Mouse (Mus musculus): ENCODE results near the gene Myo1b. TPM values are rescaled to one million over a fixed set of nuclear protein-coding genes. Genes with fewer than 3 reads are reported as not detected.

Myo1b gene
- polyA plus RNA-seq, 1 experiment from 2014 or later, result 92.2 TPM

- H3K36me3 ChIP-seq, result no peaks in the 10 kb centered on the region
- no peak for ATAC-seq
- H3K4me1 ChIP-seq (replicated peaks), result peaks cover 32% of the 10 kb centered on the region
- no peaks in the 10 kb centered on the region for H3K9me3 ChIP-seq
- no peak overlapping the region for H3K4me3 ChIP-seq (replicated peaks)
- H3K27me3 ChIP-seq, result no peaks in the 10 kb centered on the region
- H3K27ac ChIP-seq, result no peak overlapping the region
- no peak overlapping the region for H3K9ac ChIP-seq (replicated peaks)
- WGBS, result 84% methylated on average over 16 of the region's 16 CpGs
- no peak overlapping the region for H3K4me2 ChIP-seq (replicated peaks)
These were observed 22.1 kb downstream of the Myo1b start for GRCm38 (mm10) chr1:51893521-51894355.

GRCm38 (mm10) chr1:51892005-51892404 is 23.9 kb downstream of the Myo1b start:
- H3K4me1 ChIP-seq (replicated peaks), result peaks cover 44% of the 10 kb centered on the region
- no peaks in the 10 kb centered on the region for H3K9me3 ChIP-seq
- no peaks in the 10 kb centered on the region for H3K27me3 ChIP-seq
- no peak for ATAC-seq
- H3K9ac ChIP-seq (replicated peaks), result no peak overlapping the region
- 98% methylated on average over 4 of the region's 4 CpGs for WGBS
- no peaks in the 10 kb centered on the region for H3K36me3 ChIP-seq
- no peak overlapping the region for H3K4me2 ChIP-seq (replicated peaks)
- H3K27ac ChIP-seq, result no peak overlapping the region
- H3K4me3 ChIP-seq (replicated peaks), result no peak overlapping the region

GRCm38 (mm10) chr1:51888046-51888813 is 27.6 kb downstream of the Myo1b start:
- ATAC-seq, result peak; percentile 81
- no peak overlapping the region for H3K4me2 ChIP-seq (replicated peaks)
- WGBS, result 73% methylated on average over 9 of the region's 9 CpGs

GRCm38 (mm10) chr1:51885356-51885983 is 30.4 kb downstream of the Myo1b start:
- Histone ChIP-seq H3K27me3 (no peaks in the 10 kb centered on the region), H3K9ac (replicated peaks) (no peak overlapping the region), H3K4me1 (replicated peaks) (peaks cover 28% of the 10 kb centered on the region), H3K4me2 (replicated peaks) (no peak overlapping the region), H3K9me3 (no peaks in the 10 kb centered on the region), H3K36me3 (peaks cover 6% of the 10 kb centered on the region), H3K27ac (no peak overlapping the region), H3K4me3 (replicated peaks) (no peak overlapping the region)
- ATAC-seq, result no peak
- WGBS, result 88% methylated on average over 8 of the region's 8 CpGs

More at GRCm38 (mm10) chr1:51888046-51888813, 27.6 kb downstream of the Myo1b start:
- H3K4me3 ChIP-seq (replicated peaks), result no peak overlapping the region
- no peak overlapping the region for H3K27ac ChIP-seq
- peaks cover 31% of the 10 kb centered on the region for H3K4me1 ChIP-seq (replicated peaks)
- H3K27me3 ChIP-seq, result no peaks in the 10 kb centered on the region
- no peaks in the 10 kb centered on the region for H3K9me3 ChIP-seq
- no peaks in the 10 kb centered on the region for H3K36me3 ChIP-seq
- no peak overlapping the region for H3K9ac ChIP-seq (replicated peaks)

GRCm38 (mm10) chr1:51883211-51883610 is 32.7 kb downstream of the Myo1b start:
- H3K9ac ChIP-seq (replicated peaks), result no peak overlapping the region
- no peaks in the 10 kb centered on the region for H3K27me3 ChIP-seq
- peaks cover 31% of the 10 kb centered on the region for H3K4me1 ChIP-seq (replicated peaks)
- H3K27ac ChIP-seq, result no peak overlapping the region
- H3K9me3 ChIP-seq, result no peaks in the 10 kb centered on the region
- H3K4me3 ChIP-seq (replicated peaks), result no peak overlapping the region
- peaks cover 6% of the 10 kb centered on the region for H3K36me3 ChIP-seq
- no peak for ATAC-seq
- 99% methylated on average over 2 of the region's 2 CpGs for WGBS
- H3K4me2 ChIP-seq (replicated peaks), result no peak overlapping the region

GRCm38 (mm10) chr1:51882752-51883151 is 33.1 kb downstream of the Myo1b start:
- peaks cover 26% of the 10 kb centered on the region for H3K4me1 ChIP-seq (replicated peaks)
- H3K4me3 ChIP-seq (replicated peaks), result no peak overlapping the region
- H3K36me3 ChIP-seq, result peaks cover 6% of the 10 kb centered on the region
- H3K9me3 ChIP-seq, result no peaks in the 10 kb centered on the region
- no peak overlapping the region for H3K4me2 ChIP-seq (replicated peaks)
- no peak for ATAC-seq
- H3K27me3 ChIP-seq, result no peaks in the 10 kb centered on the region
- WGBS, result 96% methylated on average over 10 of the region's 10 CpGs
- H3K9ac ChIP-seq (replicated peaks), result no peak overlapping the region
- no peak overlapping the region for H3K27ac ChIP-seq

- WGBS, result 59% methylated on average over 12 of the region's 12 CpGs
- ATAC-seq, result no peak
- H3K9ac ChIP-seq (replicated peaks), result no peak overlapping the region
- H3K4me3 ChIP-seq (replicated peaks), result no peak overlapping the region
- H3K4me1 ChIP-seq (replicated peaks), result peaks cover 14% of the 10 kb centered on the region
- H3K27me3 ChIP-seq, result no peaks in the 10 kb centered on the region
- H3K27ac ChIP-seq, result no peak overlapping the region
- H3K36me3 ChIP-seq, result peaks cover 6% of the 10 kb centered on the region
- H3K4me2 ChIP-seq (replicated peaks), result no peak overlapping the region
- H3K9me3 ChIP-seq, result no peaks in the 10 kb centered on the region
These were observed 35.7 kb downstream of the Myo1b start for GRCm38 (mm10) chr1:51879927-51880814.

GRCm38 (mm10) chr1:51879333-51879770 is 36.5 kb downstream of the Myo1b start:
- Histone ChIP-seq H3K9me3 (no peaks in the 10 kb centered on the region), H3K4me2 (replicated peaks) (no peak overlapping the region), H3K27ac (peak overlapping the region; percentile 58), H3K27me3 (no peaks in the 10 kb centered on the region), H3K9ac (replicated peaks) (no peak overlapping the region), H3K36me3 (peaks cover 6% of the 10 kb centered on the region), H3K4me3 (replicated peaks) (no peak overlapping the region), H3K4me1 (replicated peaks) (peaks cover 14% of the 10 kb centered on the region)
- ATAC-seq, result 0 out of 2 replicates have a peak, but pooled peaks have one; percentile 36
- 8% methylated on average over 9 of the region's 9 CpGs for WGBS

- Histone ChIP-seq H3K4me1 (replicated peaks) (peaks cover 14% of the 10 kb centered on the region), H3K36me3 (no peaks in the 10 kb centered on the region), H3K9ac (replicated peaks) (no peak overlapping the region), H3K27ac (no peak overlapping the region), H3K27me3 (no peaks in the 10 kb centered on the region), H3K4me2 (replicated peaks) (no peak overlapping the region), H3K4me3 (replicated peaks) (no peak overlapping the region), H3K9me3 (no peaks in the 10 kb centered on the region)
- 91% methylated on average over 15 of the region's 15 CpGs for WGBS
- ATAC-seq, result no peak
These were observed 40.2 kb downstream of the Myo1b start for GRCm38 (mm10) chr1:51875462-51876225.

GRCm38 (mm10) chr1:51872493-51873261 is 43.2 kb downstream of the Myo1b start:
- H3K9ac ChIP-seq (replicated peaks), result no peak overlapping the region
- no peak for ATAC-seq
- no peak overlapping the region for H3K27ac ChIP-seq
- no peaks in the 10 kb centered on the region for H3K27me3 ChIP-seq
- H3K4me2 ChIP-seq (replicated peaks), result no peak overlapping the region
- no peaks in the 10 kb centered on the region for H3K4me1 ChIP-seq (replicated peaks)
- 83% methylated on average over 7 of the region's 7 CpGs for WGBS
- H3K9me3 ChIP-seq, result no peaks in the 10 kb centered on the region
- peaks cover 5% of the 10 kb centered on the region; the same call in 1 of the 2 replicates for H3K36me3 ChIP-seq
- no peak overlapping the region for H3K4me3 ChIP-seq (replicated peaks)
